Mouse (Mus musculus) liver, adult 2 months (tissue): ENCODE results near the gene Orc6.

Source experiments
- CTCF ChIP-seq: fragments of 200-500 bp; IDR thresholded peaks from 2 replicates; pipeline ENCODE4 v1.5.1; 2011; ENCODE audit warnings: low read depth, low read length, control low read depth
- POLR2A ChIP-seq: fragments of 200-500 bp; IDR thresholded peaks from 2 replicates; pipeline ENCODE4 v1.6.1; 2011; ENCODE audit warnings: low read length, control low read depth; ENCODE audit not compliant: insufficient read depth; ENCODE audit errors: extremely low read depth

DNA sequence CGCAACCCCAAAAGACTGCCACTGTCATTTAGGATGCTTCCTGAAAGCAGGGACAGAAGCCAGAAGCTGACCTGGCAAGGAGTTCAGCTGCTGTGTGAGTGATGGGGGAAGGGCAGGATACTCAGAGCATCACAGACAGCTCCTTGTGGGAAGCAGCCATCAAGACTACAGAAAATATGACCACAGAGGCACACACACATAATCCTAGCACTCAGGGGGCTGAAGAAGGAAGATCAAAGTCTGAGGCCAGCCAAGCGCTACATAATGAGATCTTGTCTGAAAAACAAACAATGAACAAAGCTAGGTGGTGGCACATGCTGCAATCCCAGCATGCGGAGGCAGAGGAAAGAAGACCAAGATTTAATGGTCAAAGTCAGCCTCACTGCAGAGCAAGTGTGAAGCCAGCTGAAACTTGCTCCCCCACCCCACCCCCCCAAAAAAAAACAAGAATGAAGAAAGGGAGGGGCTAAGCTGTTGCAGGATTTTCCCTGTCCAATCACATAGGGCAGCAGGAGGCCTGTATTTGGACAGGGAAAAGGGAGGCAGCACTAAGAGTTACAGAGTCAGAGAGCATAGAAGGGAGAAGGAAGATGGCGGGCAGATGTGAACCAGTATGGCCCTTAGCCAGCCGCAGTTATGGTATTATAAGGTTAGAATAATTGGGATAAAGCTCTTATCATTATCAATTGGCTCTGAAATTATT, 40.6 kb downstream of the Orc6 start:
- no peak for TF ChIP-seq CTCF
- no peak for TF ChIP-seq POLR2A
